Mouse (Mus musculus) thymus, adult 2 months (tissue): ENCODE measurements around the gene Tmem88b.

Experiments
- CTCF ChIP-seq: fragments of 200-500 bp; IDR thresholded peaks from 2 replicates; pipeline ENCODE4 v1.5.1; 2012; ENCODE audit warnings: mild to moderate bottlenecking, control low read depth, low read length, moderate library complexity, borderline replicate concordance; ENCODE audit not compliant: control insufficient read depth, poor library complexity, insufficient read depth; ENCODE audit errors: extremely low read depth
- POLR2A ChIP-seq: fragments of 200-500 bp; IDR thresholded peaks from 2 replicates; pipeline ENCODE4 v1.6.1; 2012; ENCODE audit warnings: mild to moderate bottlenecking, low read length, control low read depth, moderate library complexity; ENCODE audit not compliant: control insufficient read depth, poor library complexity, insufficient read depth; ENCODE audit errors: extremely low read depth

DNA sequence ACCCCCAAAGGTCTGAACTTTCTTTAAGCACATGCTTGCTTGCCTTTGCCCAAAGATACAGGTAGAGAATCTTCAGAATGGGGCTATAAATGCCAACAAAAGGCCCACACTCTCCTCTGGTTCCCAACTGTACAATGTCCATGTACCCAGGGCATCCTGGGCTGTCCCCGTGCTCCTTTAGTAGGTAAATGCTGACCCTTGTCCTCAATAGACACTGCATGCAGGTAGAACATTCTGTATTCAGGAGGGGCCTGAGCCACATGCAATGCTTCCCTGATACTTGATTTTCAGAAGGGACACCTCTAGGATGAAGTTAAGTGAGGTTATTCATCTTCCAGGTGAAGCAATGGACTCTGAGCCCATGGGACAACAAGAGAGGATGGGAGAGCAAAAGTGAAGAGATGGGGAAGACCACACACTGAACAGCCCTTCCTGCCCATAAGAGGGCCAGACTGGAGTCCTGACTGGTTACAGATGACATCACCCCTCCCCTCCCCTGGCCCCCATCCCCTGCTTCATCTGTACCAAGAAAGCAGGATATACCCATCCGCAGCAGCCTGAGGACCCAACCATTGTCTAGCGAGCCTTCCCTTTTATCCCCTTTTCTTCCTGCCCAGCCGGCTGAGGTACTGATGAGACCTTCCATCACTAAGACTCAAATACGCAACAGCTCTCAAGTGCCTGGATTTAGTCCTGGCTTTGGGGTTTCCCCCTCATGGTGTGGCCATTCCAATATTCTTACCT, 12.2 kb downstream of the Tmem88b start:
- TF ChIP-seq CTCF (no peak), POLR2A (no peak)
